Mouse (Mus musculus) ES-Bruce4 (cell line): ENCODE data around the gene Mindy4b-ps.

Experiments
- CTCF ChIP-seq: IDR thresholded peaks from one replicate; pipeline ENCODE4 v1.8.1; 2011; ENCODE audit warnings: low read depth, low read length
- EP300 ChIP-seq: IDR thresholded peaks from 2 replicates; pipeline ENCODE4 v1.6.1; 2011; ENCODE audit warnings: low read depth, low read length; ENCODE audit not compliant: insufficient read depth

GRCm38 (mm10) chr3:58832888-58833287 is 10.8 kb upstream of the Mindy4b-ps start:
- TF ChIP-seq CTCF (no peak), EP300 (no peak)
